Mouse (Mus musculus) stomach, postnatal 0 days (tissue): Measurements from ENCODE around the gene Gna15.

Experiments
- CTCF ChIP-seq: IDR thresholded peaks from 2 replicates; pipeline ENCODE4 v1.5.1; 2016; ENCODE audit warnings: antibody characterized with exemption, low read depth, mild to moderate bottlenecking, moderate library complexity
- EP300 ChIP-seq: optimal IDR thresholded peaks from 2 replicates; pipeline ENCODE3; 2016; ENCODE audit warnings: antibody characterized with exemption

GRCm38 (mm10) chr10:81507691-81508489 lies 16.1 kb downstream of the Gna15 start:
- TF ChIP-seq CTCF (no peak), EP300 (no peak)
